Mouse (Mus musculus) heart, postnatal 0 days (tissue): Measurements from ENCODE around the gene Sh3gl2.

ENCODE experiments used
- CTCF ChIP-seq: IDR thresholded peaks from 2 replicates; pipeline ENCODE4 v1.5.1; 2016; ENCODE audit warnings: antibody characterized with exemption, control low read depth, low read depth
- EP300 ChIP-seq: IDR thresholded peaks from 2 replicates; pipeline ENCODE4 v1.6.1; 2016; ENCODE audit warnings: antibody characterized with exemption, low read depth

GRCm38 (mm10) chr4:85374801-85375200 lies 169.9 kb downstream of the Sh3gl2 start:
- no peak for TF ChIP-seq CTCF
- TF ChIP-seq EP300 = no peak
